Mouse (Mus musculus) urinary bladder, adult 2 months (tissue): ENCODE measurements around the gene Copg2. TPM values are rescaled to one million over a fixed set of nuclear protein-coding genes. Genes with fewer than 3 reads are reported as not detected.
"Not testable (repeated sequence)": the region's sequence is repeated elsewhere in the genome, so short reads cannot be mapped to it uniquely, and the experiment has no call there.

Source experiments
- DNase-seq: peaks from one replicate; pipeline ENCODE4 v3.0.0; 2022; ENCODE audit warnings: low spot score
- polyA plus RNA-seq: library from polyadenylated mRNA; depleted of rRNA; stranded (reverse); fragments of >200 nt; gene quantifications from 2 replicates; pipeline ENCODE4 v1.2.3, GENCODE M21; 2012

The Copg2 gene
- polyA plus RNA-seq, 1 experiment: 48.3 TPM

DNA sequence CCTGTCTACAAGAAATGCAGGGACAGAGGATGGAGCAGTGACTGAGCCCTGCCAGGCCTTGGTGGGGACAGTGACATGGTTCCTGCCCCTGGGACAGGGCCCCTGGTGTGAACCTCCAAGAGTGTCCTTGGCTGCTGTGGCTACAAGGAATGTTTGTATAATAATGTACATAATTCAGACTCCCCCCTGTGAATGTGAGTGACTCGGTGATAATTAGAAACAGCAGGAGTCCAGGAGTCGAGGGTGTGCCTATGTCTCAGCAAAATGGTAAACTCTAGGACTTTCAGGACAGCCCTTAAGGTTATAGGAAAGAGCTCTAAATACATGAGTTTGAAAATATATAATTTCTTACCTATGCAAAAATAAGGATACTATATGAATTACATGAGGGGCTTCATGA lies 64.4 kb downstream of the Copg2 start:
- DNase-seq: no peak

DNA sequence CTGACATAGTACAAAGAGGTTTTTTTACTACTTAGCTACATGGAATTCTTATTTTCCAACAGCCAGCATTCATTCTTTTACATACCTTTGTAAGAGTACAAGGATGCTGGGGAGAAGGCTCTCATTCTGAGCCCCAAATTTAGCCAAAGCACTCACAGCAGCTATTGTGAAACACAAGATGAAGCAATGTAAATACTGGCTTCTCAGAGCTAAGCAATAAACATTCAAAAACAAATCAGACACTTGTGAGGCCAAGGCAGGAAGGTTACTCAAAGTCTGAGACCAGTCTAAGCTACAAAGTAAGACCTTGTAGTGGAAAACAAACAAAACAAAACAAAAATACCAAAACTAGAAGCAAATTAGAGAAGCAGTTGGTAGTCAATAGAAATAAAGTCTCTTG lies 83.0 kb downstream of the Copg2 start:
- no peak for DNase-seq

DNA sequence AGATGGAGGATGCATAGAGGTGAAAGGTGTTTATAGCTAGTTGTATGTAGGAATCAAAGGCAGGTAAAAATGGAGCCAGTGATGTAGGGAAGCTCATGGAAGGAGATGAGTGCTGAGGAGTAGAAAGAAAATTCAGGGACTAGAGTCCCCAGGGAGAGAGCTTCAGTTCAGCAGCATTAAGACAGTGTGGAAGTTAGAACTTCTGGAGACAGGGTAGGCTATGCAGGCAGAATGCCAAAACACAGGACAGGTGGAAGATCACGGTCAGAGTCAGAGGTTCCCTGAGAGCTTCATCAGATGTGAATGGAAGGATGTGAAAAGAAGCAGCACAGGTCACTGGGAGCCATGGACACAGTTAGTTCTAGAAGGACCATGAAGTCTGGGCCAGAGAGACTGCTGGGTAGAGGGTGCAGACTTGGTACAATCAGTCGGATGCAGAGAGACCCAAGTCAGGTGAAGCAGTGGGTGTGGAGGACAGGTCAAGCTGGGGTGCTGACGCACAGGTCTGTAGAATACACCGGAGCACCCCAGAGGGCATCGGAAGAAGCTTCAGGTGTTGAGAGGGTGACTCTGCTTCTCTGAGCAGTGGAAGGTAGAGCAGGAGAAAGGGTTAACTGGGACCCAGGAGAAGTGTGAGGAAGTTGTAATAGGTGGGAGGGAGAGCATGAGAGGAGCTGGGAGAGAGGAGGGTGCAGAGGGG lies 91.4 kb downstream of the Copg2 start:
- DNase-seq: no peak

DNA sequence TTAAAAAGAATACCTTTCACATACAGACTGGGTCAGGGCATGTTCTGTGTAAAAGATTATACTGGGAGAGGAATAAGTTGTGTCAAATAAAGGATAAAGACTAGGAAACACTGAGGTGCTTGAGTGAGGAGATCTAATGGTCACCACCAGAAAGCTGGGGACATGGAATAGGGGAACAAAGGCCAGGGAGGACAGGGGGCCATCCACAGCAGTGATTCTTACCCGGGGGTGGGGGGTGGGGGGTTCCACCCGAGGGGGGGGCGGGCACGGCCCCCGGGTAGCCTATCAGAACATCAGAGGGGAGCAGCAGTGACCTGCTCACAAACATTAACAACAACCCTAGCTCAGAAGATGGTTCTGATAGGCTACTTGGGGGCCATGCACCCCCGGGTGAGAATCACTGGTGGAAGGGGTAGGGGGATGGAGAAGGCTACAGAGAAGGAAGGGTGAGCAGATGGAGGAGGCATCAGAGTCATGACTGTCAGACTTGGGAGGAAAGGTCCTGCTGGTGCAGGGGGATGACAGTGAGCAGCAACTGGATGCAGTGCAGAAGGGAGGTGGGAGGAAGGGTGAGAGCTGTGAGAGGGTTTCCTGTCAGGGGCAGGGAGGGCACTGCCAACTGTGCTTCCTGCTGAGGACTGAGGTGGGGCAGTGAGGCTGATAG lies 92.1 kb downstream of the Copg2 start:
- DNase-seq: peak; percentile 40

DNA sequence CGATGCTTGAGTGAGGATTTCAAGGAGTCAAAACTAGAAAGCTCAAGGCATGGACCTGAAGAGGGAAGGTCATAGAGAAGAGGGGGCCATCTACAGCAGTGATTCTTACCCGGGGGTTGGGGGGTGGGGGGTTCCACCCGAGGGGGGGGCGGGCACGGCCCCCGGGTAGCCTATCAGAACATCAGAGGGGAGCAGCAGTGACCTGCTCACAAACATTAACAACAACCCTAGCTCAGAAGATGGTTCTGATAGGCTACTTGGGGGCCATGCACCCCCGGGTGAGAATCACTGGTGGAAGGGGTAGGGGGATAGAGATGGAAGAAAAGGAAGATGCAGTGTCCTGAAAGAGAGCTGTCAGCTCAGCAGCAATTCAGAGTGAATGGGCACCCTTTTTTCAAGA lies 93.7 kb downstream of the Copg2 start:
- not testable (repeated sequence) for DNase-seq

DNA sequence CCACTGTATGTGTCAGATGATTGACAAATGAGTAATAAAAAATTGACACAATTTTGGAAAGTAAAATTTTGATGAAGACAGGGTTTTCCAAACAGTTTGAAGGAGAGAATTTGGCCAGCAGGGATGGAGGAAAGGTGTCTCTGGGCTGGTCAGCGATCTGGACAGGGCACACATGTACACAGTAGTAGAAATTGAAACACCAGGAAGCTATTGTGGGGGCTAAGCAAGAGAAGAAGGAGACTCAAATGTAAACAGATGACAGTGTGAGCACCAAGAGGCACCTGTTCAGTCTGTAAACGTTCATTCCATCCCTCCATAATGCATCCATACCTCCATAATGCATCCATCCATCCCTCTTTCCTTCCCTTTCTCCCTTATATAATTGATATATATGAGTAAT lies 145.4 kb downstream of the Copg2 start:
- DNase-seq: no peak

DNA sequence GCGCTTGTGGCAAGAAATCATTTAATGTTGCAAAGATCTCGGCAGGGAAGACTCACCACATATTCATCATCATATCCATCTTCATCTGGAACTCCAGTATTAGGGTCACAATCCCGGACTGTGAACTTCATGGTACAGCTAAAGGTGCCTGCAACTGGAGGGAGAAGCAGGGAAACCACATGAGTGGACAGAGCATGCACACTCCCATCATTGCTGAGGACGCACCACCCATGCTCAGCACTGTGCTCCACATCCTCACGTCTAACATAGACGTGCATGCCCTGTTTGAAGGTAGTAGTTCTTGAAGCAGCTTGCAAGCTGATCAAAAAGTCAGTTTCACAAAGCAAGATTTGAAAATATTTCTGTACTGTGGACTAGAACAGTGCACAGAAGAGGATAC lies 146.1 kb downstream of the Copg2 start:
- no peak for DNase-seq

DNA sequence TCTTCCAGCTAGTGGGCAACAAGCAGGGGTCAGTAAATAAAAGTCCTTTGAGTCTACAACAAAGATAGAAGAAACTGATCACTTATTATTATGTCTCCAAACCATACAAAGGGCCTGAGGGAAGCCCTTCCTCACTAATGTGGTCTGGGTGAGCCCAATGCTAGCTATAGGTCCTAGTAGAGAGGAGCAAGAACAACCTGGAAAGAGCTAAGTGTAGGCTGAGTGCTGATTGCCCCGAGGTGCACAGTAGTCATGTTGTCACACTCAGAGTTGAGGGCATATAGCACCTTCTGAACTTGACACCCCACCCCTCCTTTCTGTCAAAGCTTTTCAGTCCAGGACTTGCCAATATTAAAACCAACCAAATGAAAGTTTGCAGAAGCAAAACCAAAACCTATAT lies 146.7 kb downstream of the Copg2 start:
- no peak for DNase-seq

DNA sequence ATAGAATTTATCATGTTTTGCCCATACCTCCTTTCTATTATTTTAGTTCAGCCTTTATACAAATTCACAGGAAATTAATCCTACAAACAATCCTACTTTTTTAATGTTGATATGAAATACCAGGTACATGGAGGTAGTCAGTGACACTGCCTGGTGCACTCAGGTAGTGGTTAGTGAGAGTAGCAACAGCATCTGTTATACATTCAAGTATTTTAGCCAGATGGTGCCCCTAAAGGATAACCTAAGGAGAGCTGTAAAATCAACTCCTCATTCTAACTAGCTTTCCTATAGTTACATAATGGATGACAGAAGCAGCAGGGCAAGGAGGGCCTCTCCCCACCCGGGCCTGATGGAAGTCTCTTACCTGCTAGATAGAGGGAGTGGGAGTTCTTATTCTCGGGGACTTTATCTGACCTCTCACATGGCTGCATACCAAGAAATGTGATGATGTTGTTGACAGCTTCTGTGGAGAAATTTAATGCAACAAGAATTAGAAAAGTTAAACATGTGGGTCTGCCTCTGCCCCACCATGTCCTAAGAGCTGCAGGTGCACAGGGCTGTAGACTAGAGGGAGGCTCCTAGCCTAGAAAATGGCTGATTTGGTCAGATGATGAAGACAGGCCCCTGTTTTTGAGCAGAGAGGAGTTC lies 147.4 kb downstream of the Copg2 start:
- no peak for DNase-seq

DNA sequence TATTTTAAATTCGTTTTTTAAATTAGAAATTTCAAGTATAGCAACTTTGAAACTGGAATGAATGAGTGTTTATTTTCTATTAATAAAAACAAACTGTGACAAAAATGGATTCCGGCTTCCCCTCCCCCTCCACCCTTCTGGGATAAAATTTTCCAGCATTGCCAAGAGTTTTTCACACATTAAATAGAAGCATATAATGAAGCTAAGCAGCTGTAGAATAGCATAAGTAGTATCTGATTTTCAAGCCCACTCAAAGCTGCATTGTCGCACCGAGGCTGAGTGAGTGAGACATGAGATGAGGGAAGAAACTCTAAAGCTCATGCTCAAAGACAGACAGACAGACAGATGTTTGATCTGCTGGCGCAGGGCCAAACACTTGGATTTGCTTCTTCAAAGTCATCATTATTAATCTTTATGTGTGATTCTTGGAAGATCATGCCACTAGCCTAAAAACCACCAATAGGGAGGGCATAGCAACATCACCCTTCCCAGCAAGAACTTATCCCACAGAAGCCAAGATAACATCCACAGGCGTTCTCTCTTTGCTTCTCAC lies 148.2 kb downstream of the Copg2 start:
- DNase-seq: no peak

DNA sequence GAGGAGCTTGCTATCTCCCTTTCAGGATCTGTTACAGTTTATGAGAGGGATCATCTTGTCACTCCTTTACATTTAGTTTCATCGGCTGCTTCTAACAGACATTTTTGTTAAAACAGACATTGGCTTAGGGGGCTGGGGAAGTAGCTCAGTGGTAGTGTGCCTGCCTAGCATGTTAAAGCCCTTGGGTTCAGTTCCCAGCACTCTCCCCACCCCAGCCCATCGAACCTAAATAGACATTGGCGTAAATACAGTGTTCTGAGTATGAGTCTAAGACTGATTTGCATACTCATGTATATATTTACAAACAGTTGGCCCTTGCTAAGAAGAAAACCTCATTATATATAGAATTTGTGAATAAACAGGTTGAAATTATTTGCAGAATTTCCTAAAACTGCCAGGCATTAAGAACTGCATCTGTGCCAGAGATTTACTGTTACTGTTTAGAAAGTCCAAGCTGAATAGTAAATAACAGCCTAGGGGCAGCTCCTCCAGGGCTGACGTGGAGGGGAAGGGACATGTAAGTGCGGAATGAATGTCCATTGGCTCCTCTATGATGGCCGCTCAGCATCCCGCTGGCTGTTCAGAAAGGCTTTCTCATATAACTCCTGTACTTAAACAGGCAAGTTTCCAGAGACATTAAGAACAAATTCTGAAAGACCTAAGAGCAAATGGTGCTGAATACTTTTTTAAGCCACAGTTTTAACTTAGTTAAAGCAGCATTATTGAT lies 148.8 kb downstream of the Copg2 start:
- DNase-seq: no peak

DNA sequence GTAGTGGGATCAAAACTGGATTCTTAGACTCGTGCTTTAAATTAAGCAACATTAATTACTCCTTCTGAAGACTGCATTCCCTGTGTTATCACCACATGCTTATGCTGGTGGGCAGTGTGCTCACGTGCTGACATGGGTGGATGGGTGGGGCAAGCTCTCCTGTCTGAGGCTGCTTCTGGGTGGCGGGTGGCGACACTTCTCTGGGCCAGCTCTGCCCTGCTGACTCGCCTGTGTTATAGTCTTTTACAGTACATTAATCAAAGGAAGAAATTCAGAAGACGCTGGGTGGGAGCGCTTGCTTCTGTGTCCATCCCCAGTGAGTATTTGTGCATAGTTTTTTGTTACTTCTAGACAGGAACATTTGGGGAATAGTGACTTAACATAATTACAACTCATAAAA lies 151.0 kb downstream of the Copg2 start:
- no peak for DNase-seq

DNA sequence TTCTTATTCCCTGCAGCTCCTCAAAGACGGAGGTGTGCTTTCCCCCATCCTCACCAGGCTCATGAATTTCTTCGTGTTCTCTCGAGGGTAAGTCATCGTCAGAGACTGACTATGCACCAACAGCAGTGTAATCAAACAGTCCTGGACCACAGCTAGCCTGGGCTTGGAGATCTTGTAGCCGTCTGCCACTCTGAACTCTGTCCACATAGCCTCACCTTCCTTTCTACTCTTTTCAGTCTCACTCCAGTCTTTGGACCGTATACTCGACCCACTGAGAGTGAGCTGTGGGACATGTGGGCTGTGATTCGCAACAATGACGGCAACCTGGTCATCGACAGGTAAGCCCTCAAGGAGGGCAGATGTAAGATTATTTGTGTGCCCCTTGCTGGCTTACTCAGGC lies 151.7 kb downstream of the Copg2 start:
- no peak for DNase-seq

DNA sequence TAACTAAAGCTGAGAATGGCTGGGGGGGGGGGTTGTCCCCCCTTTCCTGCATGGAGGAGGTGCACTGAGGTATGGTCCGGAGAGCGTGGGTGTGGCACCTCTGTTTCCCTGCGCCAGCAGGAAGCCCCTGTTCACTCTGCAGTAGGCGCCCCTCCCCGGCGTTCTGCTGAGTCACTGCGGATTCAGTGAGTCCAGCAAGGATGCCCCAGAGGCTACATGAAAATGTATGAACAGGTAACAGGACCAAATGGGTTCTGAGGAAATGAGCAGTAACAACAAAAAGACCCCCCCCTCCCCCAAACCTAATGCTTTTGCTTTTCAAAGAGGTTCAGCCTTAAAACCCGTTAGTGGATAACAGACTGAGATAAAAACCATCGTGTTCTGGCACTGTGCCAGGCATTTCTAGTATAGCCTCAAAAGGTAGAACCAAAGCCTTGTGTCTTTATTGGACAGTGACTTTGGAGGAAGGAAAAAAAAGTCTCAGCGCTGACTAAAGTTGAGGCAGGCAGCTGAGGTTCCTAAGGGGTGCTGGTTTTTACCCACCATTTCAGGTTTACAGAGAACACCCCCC lies 157.3 kb downstream of the Copg2 start:
- no peak for DNase-seq

DNA sequence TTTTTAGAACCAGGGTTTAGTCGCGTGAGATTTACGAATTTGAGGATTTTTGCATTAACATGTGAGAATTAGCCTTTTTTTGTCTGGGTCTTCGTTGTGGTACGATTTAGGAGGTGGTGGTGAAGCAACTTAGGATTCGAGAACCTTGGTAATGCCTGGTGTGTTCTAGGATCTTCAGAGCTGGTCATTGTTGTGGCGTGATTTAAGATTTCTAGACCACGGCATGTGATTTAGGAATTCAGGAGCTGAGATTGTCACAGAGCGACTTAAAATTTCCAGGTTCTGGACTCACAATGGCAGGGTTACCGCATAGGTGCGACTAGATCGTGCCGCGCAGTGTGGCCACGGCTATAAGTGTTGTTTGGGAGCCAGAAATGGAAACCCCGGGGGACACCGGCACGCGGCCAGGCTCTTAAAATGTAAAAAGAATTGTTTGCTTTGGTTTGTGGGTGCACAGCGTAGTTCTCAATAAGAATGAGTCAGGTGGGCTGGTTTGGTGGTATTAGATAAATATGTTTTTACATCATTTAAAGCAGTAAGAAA lies 158.1 kb downstream of the Copg2 start:
- no peak for DNase-seq

DNA sequence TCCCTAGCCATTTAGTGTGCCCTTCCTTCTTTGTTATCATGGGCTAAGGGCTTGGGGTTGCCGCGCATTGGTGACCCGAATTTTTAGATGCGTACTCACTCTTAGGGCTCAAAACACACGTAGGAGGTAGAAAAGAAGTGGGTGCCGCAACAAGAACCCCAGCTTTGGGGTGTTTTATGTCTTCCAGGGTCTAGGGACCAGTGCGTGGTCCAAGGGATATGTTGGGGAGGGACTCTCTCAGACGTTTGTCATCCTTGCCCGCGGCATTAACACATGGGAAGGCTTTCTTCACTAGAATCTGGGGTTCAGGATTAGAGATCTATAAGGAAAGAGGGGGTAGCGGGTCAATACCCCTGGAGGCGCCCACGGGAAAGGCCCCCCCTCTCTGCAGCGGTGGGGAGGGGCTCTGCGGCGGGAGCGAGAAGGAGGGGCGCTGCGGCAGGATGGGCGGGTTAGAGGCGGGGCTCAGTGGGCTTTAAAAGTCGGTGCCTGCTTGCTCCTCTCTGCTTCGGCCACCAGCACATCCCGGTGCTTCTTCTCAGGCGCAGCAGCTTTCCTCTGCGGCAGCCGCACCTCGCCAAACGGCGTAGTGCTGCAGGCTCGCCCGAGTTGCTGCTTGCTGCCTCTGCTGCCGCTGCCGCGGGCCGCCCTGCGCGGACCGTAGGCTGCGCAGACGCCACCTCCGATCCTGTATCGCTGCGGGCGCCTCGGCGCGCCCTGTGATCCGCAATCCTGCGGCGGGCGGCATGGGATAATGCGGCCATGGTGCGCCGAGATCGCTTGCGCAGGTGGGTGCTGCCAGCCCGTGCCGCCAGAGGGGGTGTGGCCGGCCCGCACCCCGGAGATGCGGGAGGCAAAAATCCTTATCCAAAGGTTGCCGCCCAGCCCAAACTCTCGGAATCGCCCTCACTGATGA lies 158.8 kb downstream of the Copg2 start:
- peak; percentile 34 for DNase-seq

DNA sequence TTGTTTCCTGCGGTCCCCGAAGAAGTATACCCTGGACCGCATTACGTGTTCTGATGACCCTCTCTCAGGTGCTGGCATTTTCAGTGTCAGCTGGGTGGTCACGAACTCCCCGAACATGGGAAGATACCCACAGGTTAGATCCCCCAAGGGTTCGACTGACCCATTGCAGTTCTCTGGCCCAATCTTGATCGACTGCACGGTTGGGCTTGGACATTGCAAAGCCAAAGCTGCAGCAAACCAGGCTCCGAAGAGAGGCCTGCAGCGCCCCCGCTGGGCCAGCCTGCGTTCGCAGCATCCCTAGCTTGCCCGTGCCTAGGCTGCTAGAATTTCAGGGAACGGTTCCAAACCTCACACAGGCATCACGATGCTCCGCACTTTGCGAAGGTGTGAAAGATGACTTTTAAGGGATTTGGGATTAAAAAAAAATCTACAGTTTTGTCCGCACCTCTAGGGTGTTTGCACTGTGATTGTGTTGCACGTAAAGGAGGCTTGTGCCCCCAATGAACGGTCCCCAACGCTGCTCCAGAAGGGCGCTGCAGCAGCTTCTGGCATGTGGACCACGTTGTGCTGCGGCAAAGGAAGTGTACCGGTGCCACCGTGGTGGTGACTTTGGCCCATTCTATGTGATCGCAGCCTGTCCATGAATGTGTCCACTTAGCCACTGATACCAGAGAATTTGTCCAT lies 159.6 kb downstream of the Copg2 start:
- DNase-seq: no peak

DNA sequence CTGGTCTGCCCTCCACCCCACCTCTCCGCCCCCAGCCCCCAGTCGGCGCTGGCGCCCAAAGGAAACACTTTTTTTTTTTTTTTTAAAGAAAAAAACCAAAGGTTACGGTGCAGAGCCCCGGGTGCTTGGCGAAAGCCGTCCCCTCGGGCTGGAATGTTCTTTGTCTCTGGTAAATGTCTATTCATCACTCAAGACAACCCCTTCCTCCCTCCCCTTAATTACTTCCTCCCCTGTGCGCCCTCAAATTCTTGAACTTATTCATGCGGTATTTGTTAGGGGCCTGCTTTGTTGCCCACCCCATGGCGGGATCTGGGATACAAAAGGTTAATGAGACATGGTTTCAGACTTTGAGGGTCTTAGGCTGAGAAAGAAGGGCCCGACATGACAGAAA lies 160.2 kb downstream of the Copg2 start:
- DNase-seq: no peak

DNA sequence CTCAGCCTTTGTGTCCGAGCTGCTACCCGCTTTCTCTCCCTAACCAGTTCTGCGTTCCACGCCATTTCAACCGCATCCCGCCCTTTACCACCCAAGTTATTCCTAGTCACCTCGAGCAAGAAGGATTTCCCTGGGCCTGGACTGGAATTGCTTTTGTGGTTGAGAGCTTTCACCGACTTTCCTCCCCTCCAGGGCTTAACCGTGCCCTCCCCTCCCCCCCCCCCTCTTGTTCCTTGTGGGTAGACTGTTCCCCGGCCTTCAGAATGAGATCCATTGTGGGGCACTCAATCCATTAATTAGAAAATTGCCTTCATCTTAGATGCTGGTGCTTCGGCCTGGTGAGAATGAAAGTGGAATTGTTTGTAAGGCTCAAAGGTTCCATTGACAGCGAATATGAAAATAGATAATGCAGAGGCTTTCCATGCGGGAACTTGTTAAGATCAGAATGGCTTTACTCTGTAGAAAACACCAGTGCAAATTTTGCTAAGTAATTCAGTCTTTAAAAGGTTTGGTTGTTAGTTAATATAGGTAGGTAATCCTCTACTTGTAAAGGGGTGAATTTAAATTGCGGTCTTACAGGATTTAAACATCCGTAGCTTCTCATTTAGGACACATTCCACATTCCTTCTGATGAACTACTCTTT lies 160.7 kb downstream of the Copg2 start:
- no peak for DNase-seq
